Mouse (Mus musculus) megakaryocyte, embryonic 14.5 days (primary cell): ENCODE measurements at regions not wholly inside any gene's neighbourhood (a gene's known extent, or its start where the extent isn't known, plus 50 kb on each side); places are given as distances from the start of the nearest gene placed in this dataset.

ENCODE experiments used
- H3K27me3 ChIP-seq: replicated peaks from 2 replicates; pipeline ENCODE3; 2012; ENCODE audit warnings: inconsistent platforms
- H3K36me3 ChIP-seq: replicated peaks from 2 replicates; pipeline ENCODE3; 2012; ENCODE audit warnings: low read length, inconsistent platforms, mixed read lengths
- H3K4me1 ChIP-seq: 2 replicates; pipeline ENCODE4 v1.6.1; 2012; ENCODE audit warnings: inconsistent platforms
- H3K4me3 ChIP-seq: replicated peaks from 2 replicates; pipeline ENCODE3; 2012; ENCODE audit warnings: moderate library complexity, mild to moderate bottlenecking, inconsistent platforms
- H3K9me3 ChIP-seq: 2 replicates; pipeline ENCODE4 v1.6.1; 2012; ENCODE audit warnings: inconsistent platforms
- FLI1 ChIP-seq: IDR thresholded peaks from 2 replicates; pipeline ENCODE4 v1.6.1; 2012; ENCODE audit warnings: low read length, inconsistent platforms, mixed read lengths
- GATA1 ChIP-seq: IDR thresholded peaks from 3 replicates; pipeline ENCODE4 v1.6.1; 2012; ENCODE audit warnings: mixed read lengths, low read length, inconsistent platforms, borderline replicate concordance

GRCm38 (mm10) chr13:107663745-107664144, 380.5 kb upstream of the Smim15 start:
- peaks cover 27% of the 10 kb centered on the region for H3K4me1 ChIP-seq
- H3K36me3 ChIP-seq: no peaks in the 10 kb centered on the region
- H3K9me3 ChIP-seq: no peaks in the 10 kb centered on the region
- H3K27me3 ChIP-seq: peaks cover 48% of the 10 kb centered on the region
- TF ChIP-seq FLI1 (no peak), GATA1 (no peak)
- no peak overlapping the region for H3K4me3 ChIP-seq

- Histone ChIP-seq H3K36me3 (no peaks in the 10 kb centered on the region), H3K4me3 (no peak overlapping the region), H3K4me1 (peaks cover 18% of the 10 kb centered on the region), H3K27me3 (peaks cover 49% of the 10 kb centered on the region), H3K9me3 (no peaks in the 10 kb centered on the region)
- no peak for TF ChIP-seq FLI1
- TF ChIP-seq GATA1: no peak
These were observed 382.8 kb upstream of the Smim15 start for GRCm38 (mm10) chr13:107661414-107661813.

GRCm38 (mm10) chr13:107645865-107646645, 398.2 kb upstream of the Smim15 start:
- TF ChIP-seq FLI1 (no peak), GATA1 (no peak)
- Histone ChIP-seq H3K27me3 (peaks cover 47% of the 10 kb centered on the region), H3K36me3 (no peaks in the 10 kb centered on the region), H3K4me1 (peaks cover 34% of the 10 kb centered on the region), H3K9me3 (no peaks in the 10 kb centered on the region), H3K4me3 (peak overlapping the region; percentile 86)

- H3K4me1 ChIP-seq: peaks cover 36% of the 10 kb centered on the region
- TF ChIP-seq FLI1 (no peak), GATA1 (no peak)
- no peaks in the 10 kb centered on the region for H3K9me3 ChIP-seq
- H3K36me3 ChIP-seq: no peaks in the 10 kb centered on the region
- peak overlapping the region; percentile 86 for H3K4me3 ChIP-seq
- peaks cover 47% of the 10 kb centered on the region for H3K27me3 ChIP-seq
These were observed 399.0 kb upstream of the Smim15 start for GRCm38 (mm10) chr13:107645121-107645864.

- H3K36me3 ChIP-seq: no peaks in the 10 kb centered on the region
- H3K27me3 ChIP-seq: peaks cover 44% of the 10 kb centered on the region
- TF ChIP-seq GATA1 (no peak), FLI1 (no peak)
- H3K4me3 ChIP-seq: peak overlapping the region; percentile 86
- H3K9me3 ChIP-seq: no peaks in the 10 kb centered on the region
- H3K4me1 ChIP-seq: peaks cover 37% of the 10 kb centered on the region
These were observed 399.5 kb upstream of the Smim15 start for GRCm38 (mm10) chr13:107644705-107645104.

GRCm38 (mm10) chr13:107641926-107642657, 402.2 kb upstream of the Smim15 start:
- Histone ChIP-seq H3K4me1 (peaks cover 43% of the 10 kb centered on the region), H3K4me3 (no peak overlapping the region), H3K27me3 (peaks cover 29% of the 10 kb centered on the region), H3K36me3 (no peaks in the 10 kb centered on the region), H3K9me3 (no peaks in the 10 kb centered on the region)
- TF ChIP-seq GATA1 (no peak), FLI1 (no peak)

GRCm38 (mm10) chr13:107639620-107640019, 404.6 kb upstream of the Smim15 start:
- Histone ChIP-seq H3K27me3 (peaks cover 9% of the 10 kb centered on the region), H3K9me3 (no peaks in the 10 kb centered on the region)

GRCm38 (mm10) chr13:107637269-107637668, 407.0 kb upstream of the Smim15 start:
- Histone ChIP-seq H3K4me3 (no peak overlapping the region), H3K27me3 (peaks cover under 1% of the 10 kb centered on the region), H3K36me3 (no peaks in the 10 kb centered on the region), H3K4me1 (peaks cover 49% of the 10 kb centered on the region), H3K9me3 (0 out of 2 replicates have a peak, but pooled peaks cover 4% of the 10 kb centered on the region)
- TF ChIP-seq GATA1: no peak

More at GRCm38 (mm10) chr13:107639620-107640019, 404.6 kb upstream of the Smim15 start:
- TF ChIP-seq GATA1 (no peak), FLI1 (no peak)
- Histone ChIP-seq H3K4me3 (no peak overlapping the region), H3K36me3 (no peaks in the 10 kb centered on the region), H3K4me1 (peaks cover 45% of the 10 kb centered on the region)

- Histone ChIP-seq H3K36me3 (no peaks in the 10 kb centered on the region), H3K9me3 (0 out of 2 replicates have a peak, but pooled peaks cover 4% of the 10 kb centered on the region), H3K4me3 (no peak overlapping the region), H3K27me3 (no peaks in the 10 kb centered on the region), H3K4me1 (peaks cover 40% of the 10 kb centered on the region)
- TF ChIP-seq FLI1: no peak
- TF ChIP-seq GATA1: no peak
These were observed 409.1 kb upstream of the Smim15 start for GRCm38 (mm10) chr13:107635114-107635513.
